Mouse (Mus musculus) spleen, adult 2 months (tissue): ENCODE measurements around the gene Daam2. TPM values are rescaled to one million over a fixed set of nuclear protein-coding genes. Genes with fewer than 3 reads are reported as not detected.

Source experiments
- DNase-seq, 2 experiments: peaks; one replicate each; pipeline versions ENCODE4 v3.0.0 to v3.0.0-alpha.2; 2012 to 2021; ENCODE audit warnings: low spot score in 2 of 2, low read depth in 1 of 2
- H3K27ac ChIP-seq: fragments of 200-500 bp; 2 replicates; pipeline ENCODE4 v1.5.1; 2012; ENCODE audit warnings: low read length, inconsistent platforms; ENCODE audit not compliant: insufficient read depth
- H3K27me3 ChIP-seq: fragments of 200-500 bp; 2 replicates; pipeline ENCODE4 v1.6.1; 2012; ENCODE audit warnings: mild to moderate bottlenecking, moderate library complexity, low read length, inconsistent platforms; ENCODE audit not compliant: control insufficient read depth, insufficient read depth
- H3K36me3 ChIP-seq: fragments of 200-500 bp; 2 replicates; pipeline ENCODE4 v1.6.1; 2012; ENCODE audit warnings: mild to moderate bottlenecking, low read length, inconsistent platforms; ENCODE audit not compliant: control insufficient read depth, insufficient read depth
- H3K4me1 ChIP-seq: fragments of 200-500 bp; 2 replicates; pipeline ENCODE4 v1.6.1; 2011; ENCODE audit warnings: inconsistent platforms; ENCODE audit not compliant: control insufficient read depth, insufficient read depth, insufficient read length
- H3K4me3 ChIP-seq: fragments of 200-500 bp; 2 replicates; pipeline ENCODE4 v1.5.1; 2011; ENCODE audit warnings: mild to moderate bottlenecking, inconsistent platforms; ENCODE audit not compliant: insufficient read depth, insufficient read length; ENCODE audit errors: extremely low read depth
- CTCF ChIP-seq: fragments of 200-500 bp; IDR thresholded peaks from 2 replicates; pipeline ENCODE4 v1.5.1; 2011; ENCODE audit warnings: mild to moderate bottlenecking, inconsistent platforms; ENCODE audit not compliant: insufficient read depth, insufficient read length, insufficient replicate concordance; ENCODE audit errors: extremely low read depth
- POLR2A ChIP-seq: fragments of 200-500 bp; IDR thresholded peaks from 2 replicates; pipeline ENCODE4 v1.6.1; 2011; ENCODE audit warnings: low read depth, low read length, inconsistent platforms
- WGBS: fragments of 180-500 bp; shearing (Covaris S2); methylation state at CpG from one replicate; pipeline ENCODE4 v1.1.7; 2018; 5-methylcytosine and 5-hydroxymethylcytosine counted together
- polyA plus RNA-seq: library from polyadenylated mRNA; depleted of rRNA; stranded (reverse); fragments of >200 nt; gene quantifications from 2 replicates; pipeline ENCODE4 v1.2.3, GENCODE M21; 2012; rRNA removed

Daam2 gene
- 2.7 and 3.1 TPM in 2 replicates for polyA plus RNA-seq

- Histone ChIP-seq H3K36me3 (no peaks in the 10 kb centered on the region), H3K4me3 (peak within 1 kb of the TSS; percentile 40), H3K27me3 (0 out of 2 replicates have a peak, but pooled peaks cover 1% of the 10 kb centered on the region), H3K27ac (no peak within 1 kb of the TSS; the same call in 1 of the 2 replicates), H3K4me1 (no peaks in the 10 kb centered on the region; the same call in 1 of the 2 replicates)
- no peak for DNase-seq
- no peak for TF ChIP-seq POLR2A
- no peak for TF ChIP-seq CTCF
- WGBS, result 11% methylated on average over 38 of the region's 38 CpGs
Observed at GRCm38 (mm10) chr17:49563830-49564470, at the start of gene Daam2. Daam2 (minus strand) TSS chr17:49564343.

DNA sequence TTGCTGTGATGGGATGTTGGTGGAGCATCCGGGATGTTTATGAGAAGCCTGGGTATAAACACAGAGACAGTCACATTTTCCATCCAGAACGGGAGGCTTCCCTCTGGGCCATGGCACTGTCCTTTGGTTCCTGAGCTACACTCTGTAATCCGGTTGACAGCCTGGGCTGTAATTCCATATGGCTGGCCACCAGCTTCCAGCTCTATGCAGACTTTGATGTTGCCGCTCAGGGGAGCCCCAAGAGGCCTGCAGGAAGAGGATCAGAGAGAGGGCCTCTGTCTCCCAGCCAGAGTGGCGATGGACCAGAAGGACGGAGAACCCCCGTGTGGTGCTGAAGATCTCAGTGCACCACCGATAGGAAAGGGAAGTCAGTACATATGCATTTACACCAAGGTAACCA lies 46.2 kb upstream of the Daam2 start:
- DNase-seq, result no peak
- 31% methylated on average over 8 of the region's 8 CpGs for WGBS
- TF ChIP-seq CTCF (no peak), POLR2A (no peak)
- Histone ChIP-seq H3K4me1 (peaks cover 4% of the 10 kb centered on the region), H3K36me3 (no peaks in the 10 kb centered on the region), H3K4me3 (no peak overlapping the region), H3K27me3 (peaks cover 2% of the 10 kb centered on the region; the same call in 1 of the 2 replicates), H3K27ac (no peak overlapping the region)

GRCm38 (mm10) chr17:49607351-49608027 lies 43.3 kb upstream of the Daam2 start:
- Histone ChIP-seq H3K4me3 (no peak overlapping the region), H3K4me1 (no peaks in the 10 kb centered on the region), H3K27me3 (no peaks in the 10 kb centered on the region), H3K27ac (no peak overlapping the region), H3K36me3 (no peaks in the 10 kb centered on the region)
- TF ChIP-seq CTCF (no peak), POLR2A (no peak)
- WGBS, result 72% methylated on average over 7 of the region's 7 CpGs
- DNase-seq, result no peak

GRCm38 (mm10) chr17:49605397-49605796 lies 41.3 kb upstream of the Daam2 start:
- no peak overlapping the region for H3K4me3 ChIP-seq
- H3K27me3 ChIP-seq, result no peaks in the 10 kb centered on the region
- no peaks in the 10 kb centered on the region for H3K36me3 ChIP-seq
- WGBS, result 69% methylated on average over 4 of the region's 4 CpGs
- H3K4me1 ChIP-seq, result no peaks in the 10 kb centered on the region
- DNase-seq, result no peak
- TF ChIP-seq POLR2A, result no peak
- H3K27ac ChIP-seq, result no peak overlapping the region

DNA sequence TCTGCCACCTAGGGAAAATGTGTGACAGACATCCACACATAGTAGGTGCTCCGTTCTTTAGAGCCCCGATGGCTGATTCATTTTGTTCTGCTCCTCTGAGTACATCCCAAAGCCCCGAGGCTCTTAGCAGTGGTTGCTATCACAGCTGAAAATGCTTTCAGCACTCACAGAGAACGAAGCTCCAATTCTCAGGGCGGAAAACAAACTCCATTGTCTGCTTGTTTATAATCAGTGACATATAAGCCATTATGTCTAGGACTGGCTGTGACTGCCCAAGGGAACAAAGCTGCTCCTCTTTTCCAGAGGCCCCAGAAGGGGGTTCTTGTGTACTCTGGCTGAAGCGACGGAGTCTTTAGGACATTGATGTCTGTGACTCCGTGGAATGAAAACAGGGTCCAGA lies 25.9 kb upstream of the Daam2 start:
- TF ChIP-seq POLR2A, result no peak
- TF ChIP-seq CTCF, result no peak
- no peaks in the 10 kb centered on the region for H3K4me1 ChIP-seq
- H3K27ac ChIP-seq, result no peak overlapping the region
- no peaks in the 10 kb centered on the region for H3K27me3 ChIP-seq
- WGBS, result 68% methylated on average over 8 of the region's 8 CpGs
- H3K4me3 ChIP-seq, result no peak overlapping the region
- no peak for DNase-seq
- no peaks in the 10 kb centered on the region for H3K36me3 ChIP-seq

DNA sequence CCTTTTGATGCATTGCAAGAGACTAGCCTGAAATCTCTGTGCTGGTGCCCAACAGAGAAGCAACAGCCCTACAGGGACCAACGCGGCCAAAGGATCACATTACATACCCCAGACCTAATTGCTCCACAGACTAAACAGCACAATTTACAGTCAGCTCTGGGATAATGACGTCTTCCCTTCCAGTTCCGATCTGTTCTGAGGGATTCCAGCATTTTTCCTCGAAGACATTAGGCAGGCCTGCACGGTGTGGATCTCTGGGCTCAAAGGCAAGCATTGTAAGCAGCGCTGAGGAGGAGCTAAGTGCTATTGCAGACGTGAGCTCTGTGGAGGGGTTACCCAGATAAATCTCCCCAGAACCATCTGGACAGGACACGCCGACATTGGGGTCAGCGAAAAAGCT lies 18.3 kb upstream of the Daam2 start:
- WGBS, result 63% methylated on average over 11 of the region's 11 CpGs
- Histone ChIP-seq H3K4me3 (no peak overlapping the region), H3K36me3 (no peaks in the 10 kb centered on the region), H3K27me3 (no peaks in the 10 kb centered on the region), H3K27ac (no peak overlapping the region), H3K4me1 (no peaks in the 10 kb centered on the region)
- TF ChIP-seq POLR2A (no peak), CTCF (no peak)
- no peak for DNase-seq

DNA sequence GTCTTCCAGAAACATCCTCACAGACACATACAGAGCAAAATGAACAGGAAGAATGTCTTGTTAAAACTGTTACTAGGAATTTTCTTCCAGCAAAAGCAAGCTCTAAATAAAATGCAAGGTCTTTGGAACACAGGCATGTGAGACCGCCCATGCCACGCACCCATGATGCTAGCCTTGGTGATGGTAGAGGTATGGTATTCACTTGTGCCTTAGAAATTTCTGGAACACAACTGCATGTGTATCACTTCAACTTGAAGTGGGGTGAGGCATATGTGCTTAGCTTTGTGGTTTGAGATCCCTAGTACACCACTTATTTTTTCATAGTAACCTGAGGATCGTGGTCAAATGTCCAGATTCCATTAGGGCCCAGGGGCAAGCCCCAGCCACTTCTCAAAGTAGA lies 13.2 kb upstream of the Daam2 start:
- Histone ChIP-seq H3K4me3 (no peak overlapping the region), H3K27ac (no peak overlapping the region), H3K27me3 (no peaks in the 10 kb centered on the region), H3K36me3 (no peaks in the 10 kb centered on the region), H3K4me1 (no peaks in the 10 kb centered on the region)
- no peak for TF ChIP-seq CTCF
- no peak for TF ChIP-seq POLR2A
- WGBS, result 91% methylated on average over 3 of the region's 3 CpGs
- no peak for DNase-seq
